Mouse (Mus musculus) heart, adult 2 months (tissue): Measurements from ENCODE around the gene Gm4177. TPM values are rescaled to one million over a fixed set of nuclear protein-coding genes. Genes with fewer than 3 reads are reported as not detected.
"Not testable (repeated sequence)": the region's sequence is repeated elsewhere in the genome, so short reads cannot be mapped to it uniquely, and the experiment has no call there.

Experiments used
- DNase-seq, 2 experiments: peaks; one replicate each; pipeline ENCODE4 v3.0.0; 2021
- H3K27ac ChIP-seq: fragments of 200-600 bp; 2 replicates; pipeline ENCODE4 v1.8.1; 2022
- H3K27me3 ChIP-seq: fragments of 200-500 bp; 2 replicates; pipeline ENCODE4 v1.6.1; 2012; ENCODE audit warnings: mild to moderate bottlenecking, low read length, inconsistent platforms, mixed read lengths; ENCODE audit not compliant: control insufficient read depth, insufficient read depth
- H3K36me3 ChIP-seq: fragments of 200-500 bp; 2 replicates; pipeline ENCODE4 v1.6.1; 2012; ENCODE audit warnings: low read length, inconsistent platforms; ENCODE audit not compliant: control insufficient read depth, insufficient read depth
- H3K4me1 ChIP-seq: fragments of 200-500 bp; 2 replicates; pipeline ENCODE4 v1.6.1; 2011; ENCODE audit warnings: low read length; ENCODE audit not compliant: control insufficient read depth, insufficient read depth
- H3K4me3 ChIP-seq: fragments of 200-600 bp; 2 replicates; pipeline ENCODE4 v1.8.1; 2022
- H3K79me2 ChIP-seq: fragments of 200-500 bp; replicated peaks from 2 replicates; pipeline ENCODE4 v1.6.1; 2012; ENCODE audit warnings: mild to moderate bottlenecking, inconsistent platforms, low read length, moderate library complexity, mixed read lengths; ENCODE audit not compliant: control insufficient read depth, insufficient read depth
- H3K9ac ChIP-seq: fragments of 200-500 bp; 2 replicates; pipeline ENCODE4 v1.6.1; 2012; ENCODE audit warnings: low read depth, mild to moderate bottlenecking, control low read depth, inconsistent platforms, low read length, mixed read lengths
- whole genome bisulfite sequencing: fragments of 180-500 bp; shearing (Covaris S2); methylation state at CpG from one replicate; pipeline ENCODE4 v1.1.7; 2018; 5-methylcytosine and 5-hydroxymethylcytosine counted together
- intact Hi-C: fragments of 180-260 bp; cut with DNase I; formaldehyde crosslinking; loops from one replicate; pipeline ENCODE4 v1.15.1; 2025
- long read RNA-seq: library from polyadenylated mRNA; stranded (forward); transcript quantifications from one replicate; pipeline ENCODE4 v2.0.0, GENCODE M21; 2021
- polyA plus RNA-seq: library from polyadenylated mRNA; depleted of rRNA; stranded (reverse); fragments of >200 nt; gene quantifications from 2 replicates; pipeline ENCODE4 v1.2.3, GENCODE M21; 2012; rRNA removed
- total RNA-seq, 2 experiments: library from RNA; stranded (reverse); gene quantifications; 2 replicates each; pipeline ENCODE4 v1.2.3; 2021

The Gm4177 gene
- total RNA-seq: not detected
- polyA plus RNA-seq: not detected in 2 replicates
- long read RNA-seq: 0 reads

DNA sequence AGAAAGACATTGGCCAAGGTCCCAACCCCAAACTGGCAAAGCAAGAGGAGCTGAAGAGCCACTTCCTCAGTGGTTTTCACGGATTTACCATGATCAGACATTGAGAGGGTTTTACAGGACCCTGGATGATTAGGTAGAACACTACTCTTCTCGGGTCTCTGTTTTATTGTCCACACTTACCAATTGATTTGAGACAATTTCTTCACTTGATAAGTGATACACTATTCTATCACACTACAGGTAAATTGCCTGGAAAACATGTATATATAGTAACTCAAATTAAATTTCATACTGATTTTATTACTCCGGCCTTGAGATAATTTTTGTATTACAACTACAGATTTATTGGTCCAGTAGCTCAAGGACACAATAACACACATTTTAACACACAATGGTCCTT lies at the start of gene Gm4177:
Gene Gm4177 (minus strand): TSS at position 101 of the 400 bp plus-strand sequence.
- DNase-seq, H3K4me1 ChIP-seq, H3K79me2 ChIP-seq, H3K27me3 ChIP-seq, intact Hi-C loops, H3K4me3 ChIP-seq, H3K9ac ChIP-seq, H3K27ac ChIP-seq, H3K36me3 ChIP-seq: not testable (repeated sequence)
- no CpG with 5 or more reads among the region's 3 CpGs for WGBS

DNA sequence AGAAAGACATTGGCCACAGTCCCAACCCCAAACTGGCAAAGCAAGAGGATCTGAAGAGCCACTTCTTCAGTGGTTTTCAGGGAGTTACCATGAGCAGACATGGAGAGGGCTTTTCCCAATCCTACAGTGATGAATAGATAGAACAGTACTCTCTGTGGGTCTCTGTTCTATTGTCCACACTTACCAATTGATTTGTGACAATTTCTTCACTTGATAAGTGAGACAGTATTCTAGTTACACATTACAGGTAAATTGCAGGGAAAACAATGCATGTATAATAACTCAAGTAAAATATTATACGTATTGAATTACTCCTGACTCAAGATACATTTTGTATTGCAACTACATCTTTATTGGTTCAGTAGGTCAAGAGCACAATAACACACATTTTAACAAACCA lies 47.6 kb upstream of the Gm4177 start, which contains the start of gene Gm5725:
Gene Gm5725 (minus strand): TSS at position 101 of the 400 bp plus-strand sequence.
- DNase-seq, H3K9ac ChIP-seq, H3K79me2 ChIP-seq, H3K27me3 ChIP-seq, H3K36me3 ChIP-seq, H3K4me1 ChIP-seq, H3K27ac ChIP-seq, intact Hi-C loops, H3K4me3 ChIP-seq: not testable (repeated sequence)
- WGBS: no CpG with 5 or more reads among the region's 1 CpGs

DNA sequence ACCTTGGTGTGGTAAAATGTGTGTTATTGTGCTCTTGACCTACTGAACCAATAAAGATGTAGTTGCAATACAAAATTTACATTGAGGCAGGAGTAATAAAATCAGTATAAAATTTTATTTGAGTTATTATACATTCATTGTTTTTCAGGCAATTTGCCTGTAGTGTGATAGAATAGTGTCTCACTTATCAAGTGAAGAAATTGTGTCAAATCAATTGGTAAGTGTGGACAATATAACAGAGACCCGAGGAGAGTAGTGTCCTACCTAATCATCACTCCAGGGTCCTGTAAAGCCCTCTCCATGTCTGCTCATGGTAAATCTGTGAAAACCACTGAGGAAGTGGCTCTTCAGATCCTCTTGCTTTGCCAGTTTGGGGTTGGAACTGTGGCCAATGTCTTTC lies 35.5 kb upstream of the Gm4177 start, which contains the start of gene Vmn1r135:
Gene Vmn1r135 (plus strand): TSS at position 301 of the 400 bp plus-strand sequence.
- H3K4me1 ChIP-seq, intact Hi-C loops, H3K9ac ChIP-seq, H3K36me3 ChIP-seq, H3K79me2 ChIP-seq, DNase-seq, H3K4me3 ChIP-seq, H3K27ac ChIP-seq, H3K27me3 ChIP-seq: not testable (repeated sequence)
- WGBS: no CpG with 5 or more reads among the region's 1 CpGs

DNA sequence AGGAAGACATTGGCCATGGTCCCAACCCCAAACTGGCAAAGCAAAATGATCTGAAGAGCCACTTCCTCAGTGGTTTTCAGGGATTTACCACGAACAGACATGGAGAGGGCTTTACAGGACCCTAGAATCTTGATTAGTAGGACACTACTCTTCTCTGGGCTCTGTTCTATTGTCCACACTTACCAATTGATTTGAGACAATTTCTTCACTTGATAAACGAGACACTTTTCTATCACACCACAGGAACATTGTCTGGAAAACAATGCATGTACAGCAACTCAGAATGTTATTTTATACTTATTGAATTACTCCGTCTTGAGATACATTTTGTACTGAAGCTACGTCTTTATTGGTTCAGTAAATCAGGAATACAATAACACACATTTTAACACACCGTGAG lies 35.2 kb downstream of the Gm4177 start, which contains the start of gene Gm4175:
Gene Gm4175 (minus strand): TSS at position 101 of the 400 bp plus-strand sequence.
- intact Hi-C loops: not testable (repeated sequence)
- no CpG with 5 or more reads among the region's 5 CpGs for WGBS

More for the DNA sequence above, 35.2 kb downstream of the Gm4177 start, which contains the start of gene Gm4175:
- not testable (repeated sequence) for H3K9ac ChIP-seq, H3K4me3 ChIP-seq, H3K27ac ChIP-seq, H3K36me3 ChIP-seq, DNase-seq, H3K27me3 ChIP-seq, H3K79me2 ChIP-seq, H3K4me1 ChIP-seq

Other genes with a start within 250 kb of the Gm4177 start
- gene Vmn1r132, start 182.6 kb downstream of the Gm4177 start, total RNA-seq: not detected
- gene Vmn1r132, start 182.6 kb downstream of the Gm4177 start, polyA plus RNA-seq: not detected in 2 replicates
- not detected for gene Gm4175, start 35.3 kb downstream of the Gm4177 start, total RNA-seq
- gene Gm4175, start 35.3 kb downstream of the Gm4177 start, polyA plus RNA-seq: not detected in 2 replicates
- gene Vmn1r135, start 35.6 kb upstream of the Gm4177 start, total RNA-seq: not detected
- not detected in 2 replicates for gene Vmn1r135, start 35.6 kb upstream of the Gm4177 start, polyA plus RNA-seq
- not detected for gene Gm5725, start 47.5 kb upstream of the Gm4177 start, total RNA-seq
- not detected in 2 replicates for gene Gm5725, start 47.5 kb upstream of the Gm4177 start, polyA plus RNA-seq
- not detected for gene Gm5891, start 124.6 kb upstream of the Gm4177 start, total RNA-seq
- not detected in 2 replicates for gene Gm5891, start 124.6 kb upstream of the Gm4177 start, polyA plus RNA-seq
- gene Vmn1r137, start 197.9 kb upstream of the Gm4177 start, total RNA-seq: not detected
- gene Vmn1r137, start 197.9 kb upstream of the Gm4177 start, polyA plus RNA-seq: not detected in 2 replicates
- gene Vmn1r138, start 232.2 kb upstream of the Gm4177 start, total RNA-seq: not detected
- gene Vmn1r138, start 232.2 kb upstream of the Gm4177 start, polyA plus RNA-seq: not detected in 2 replicates